In genomic region chr4:63798083-63798482, GRCm38 (mm10) we compare ENCODE assay signal across 15 mouse cellular contexts. TPM values are rescaled to one million over a fixed set of nuclear protein-coding genes. Genes with fewer than 3 reads are reported as not detected.
"Had no signal": no experiment of that assay in that cellular context is flagged by ENCODE, and none has a peak within 500 bp of the region (broad histone marks: within the 10 kb centered on the region; RNA-seq: fewer than 3 reads in every experiment).

No protein-coding gene starts in this region.

- H3K4me2 ChIP-seq: limb, embryonic 15.5 days; liver, embryonic 12.5 days; midbrain, embryonic 12.5 days; neural tube, embryonic 15.5 days had no signal

- H3K4me3 ChIP-seq: left cerebral cortex, adult 2 months; limb, embryonic 15.5 days; liver, embryonic 12.5 days; midbrain, embryonic 12.5 days; neural tube, embryonic 15.5 days had no signal

- H3K36me3 ChIP-seq: limb, embryonic 15.5 days; liver, embryonic 12.5 days; midbrain, embryonic 12.5 days; neural tube, embryonic 15.5 days had no signal

- H3K4me1 ChIP-seq: limb, embryonic 15.5 days; liver, embryonic 12.5 days; midbrain, embryonic 12.5 days; neural tube, embryonic 15.5 days had no signal

- H3K27ac ChIP-seq: left cerebral cortex, adult 2 months; limb, embryonic 15.5 days; liver, embryonic 12.5 days; midbrain, embryonic 12.5 days; neural tube, embryonic 15.5 days; stomach, postnatal 0 days had no signal

- DNase-seq: kidney, adult 18-20 months; kidney, postnatal 14 days; lung, postnatal 4 days; thymus, postnatal 14 days had no signal

- H3K9me3 ChIP-seq: limb, embryonic 15.5 days; liver, embryonic 12.5 days; midbrain, embryonic 12.5 days; neural tube, embryonic 15.5 days had no signal

- ATAC-seq: liver, embryonic 12.5 days had no signal

- H3K27me3 ChIP-seq: limb, embryonic 15.5 days; liver, embryonic 12.5 days; midbrain, embryonic 12.5 days; neural tube, embryonic 15.5 days had no signal

- H3K9ac ChIP-seq: limb, embryonic 15.5 days; liver, embryonic 12.5 days; midbrain, embryonic 12.5 days; neural tube, embryonic 15.5 days had no signal

RNA-seq across cellular contexts. Expression of gene Tnfsf15, which starts 53.2 kb away (rescaled TPM):
- total RNA-seq: layer of hippocampus, postnatal 25 days; megakaryocyte-erythroid progenitor cell, adult 5-6 weeks; midbrain, postnatal 0 days had no signal
- polyA plus RNA-seq: limb, embryonic 11.5 days; liver, embryonic 12.5 days; midbrain, postnatal 0 days; neural tube, embryonic 11.5 days; neural tube, embryonic 15.5 days had no signal
